In genomic region chr5:105731627-105732432, GRCm38 (mm10) we compare ENCODE assay signal across 8 mouse cellular contexts. TPM values are rescaled to one million over a fixed set of nuclear protein-coding genes. Genes with fewer than 3 reads are reported as not detected.
DNase-seq lines count a peak whose midpoint lies in the region; ATAC-seq and TF ChIP-seq lines count a peak whose summit lies in the region.

No protein-coding gene starts in this region.

- H3K4me1 ChIP-seq in liver, embryonic 13.5 days (replicated peaks): peaks cover 57% of the 10 kb centered on the region
- H3K4me1 ChIP-seq in stomach, embryonic 16.5 days (ENCODE audit: control insufficient read depth, insufficient read depth, low read length): peaks cover 13% of the 10 kb centered on the region

- 1% methylated on average over 52 of the region's 52 CpGs for WGBS in liver, embryonic 13.5 days (ENCODE audit: insufficient replicate concordance)
- WGBS in stomach, embryonic 16.5 days: 3% methylated on average over 52 of the region's 52 CpGs

- H3K27me3 ChIP-seq in liver, embryonic 13.5 days: no peaks in the 10 kb centered on the region
- H3K27me3 ChIP-seq in myocyte (ENCODE audit: control insufficient read depth, insufficient read depth, insufficient read length): no peaks in the 10 kb centered on the region
- H3K27me3 ChIP-seq in stomach, embryonic 16.5 days (ENCODE audit: control insufficient read depth, insufficient read depth, low read length): no peaks in the 10 kb centered on the region

- peak overlapping the region; percentile 1; the same call in 1 of the 2 replicates for H3K27ac ChIP-seq in left cerebral cortex, adult 2 months
- peak overlapping the region; percentile 73 for H3K27ac ChIP-seq in liver, embryonic 13.5 days
- H3K27ac ChIP-seq in stomach, embryonic 16.5 days (ENCODE audit: low read length): peak overlapping the region; percentile 36

- peak overlapping the region; percentile 66 for H3K4me3 ChIP-seq in left cerebral cortex, adult 2 months
- H3K4me3 ChIP-seq in liver, embryonic 13.5 days (replicated peaks): peak overlapping the region; percentile 77
- H3K4me3 ChIP-seq in myocyte: peak overlapping the region; percentile 37
- peak overlapping the region; percentile 62 for H3K4me3 ChIP-seq in stomach, embryonic 16.5 days (replicated peaks; ENCODE audit: low read length)

- H3K9me3 ChIP-seq in liver, embryonic 13.5 days (replicated peaks): no peaks in the 10 kb centered on the region
- no peaks in the 10 kb centered on the region for H3K9me3 ChIP-seq in stomach, embryonic 16.5 days (replicated peaks; ENCODE audit: control insufficient read depth, low read length)

- peak; percentile 85 for ATAC-seq in inflammation-experienced regulatory T-cells, adult 6 months
- peak; percentile 79 for ATAC-seq in liver, embryonic 13.5 days (ENCODE audit: low read depth)
- peak; percentile 70 for ATAC-seq in stomach, embryonic 16.5 days (ENCODE audit: insufficient read depth, low FRiP score)

- peaks cover 5% of the 10 kb centered on the region; the same call in 1 of the 2 replicates for H3K36me3 ChIP-seq in liver, embryonic 13.5 days
- peaks cover 5% of the 10 kb centered on the region for H3K36me3 ChIP-seq in myocyte (ENCODE audit: control insufficient read depth, insufficient read depth)
- H3K36me3 ChIP-seq in stomach, embryonic 16.5 days (ENCODE audit: control insufficient read depth, insufficient read depth, low read length): no peaks in the 10 kb centered on the region

- TF ChIP-seq POLR2A in myocyte (IDR thresholded peaks at IDR 0.05; ENCODE audit: insufficient read length, low read depth): peak; percentile 9

- H3K79me2 ChIP-seq in myocyte (ENCODE audit: control insufficient read depth, insufficient read depth): peaks cover 17% of the 10 kb centered on the region

- H3ac ChIP-seq in myocyte (ENCODE audit: control insufficient read depth, insufficient read length): peak overlapping the region; percentile 61

- DNase-seq in left cerebral cortex, adult 2 months (ENCODE audit: extremely low spot score in 1 of 2, low spot score in 2 of 2): peak; percentile 46
- no peak for DNase-seq in left cerebral cortex, adult 11 months (ENCODE audit: low spot score)
- peak; percentile 37 to 38 for DNase-seq in cerebellum, postnatal 36 days
- DNase-seq in gastrocnemius, postnatal 25 days: peak; percentile 34
- DNase-seq in liver, embryonic 13.5 days: peak; percentile 49

- intact Hi-C loops in left cerebral cortex, adult 2 months (cut with DNase I): no loop called here

- peak; percentile 34 for TF ChIP-seq CTCF in left cerebral cortex, adult 2 months (IDR thresholded peaks at IDR 0.05)

- H3K9ac ChIP-seq in liver, embryonic 13.5 days: peak overlapping the region; percentile 84
- H3K9ac ChIP-seq in stomach, embryonic 16.5 days (ENCODE audit: low read length): peak overlapping the region; percentile 76

- H3K4me2 ChIP-seq in liver, embryonic 13.5 days: peak overlapping the region; percentile 98
- H3K4me2 ChIP-seq in myocyte (ENCODE audit: low read depth): peak overlapping the region; percentile 99
- H3K4me2 ChIP-seq in stomach, embryonic 16.5 days (ENCODE audit: low read depth, low read length): peak overlapping the region; percentile 95

TF ChIP-seq in myocyte, 11 proteins besides CTCF, POLR2A, EP300 and RAD21:
- TF ChIP-seq POLR2AphosphoS2 (IDR thresholded peaks at IDR 0.05; ENCODE audit: insufficient read length, low read depth) (no peak), SRF (IDR thresholded peaks at IDR 0.05; ENCODE audit: control insufficient read depth, insufficient read length, low read depth) (no peak), USF1 (IDR thresholded peaks at IDR 0.05; ENCODE audit: low read depth) (no peak), MYOD1 (IDR thresholded peaks at IDR 0.05; ENCODE audit: control insufficient read depth in 1 of 3, insufficient read length in 2 of 3, low read depth in 2 of 3) (no peak), E2F4 (IDR thresholded peaks at IDR 0.05; ENCODE audit: insufficient read depth) (no peak), TCF3 (IDR thresholded peaks at IDR 0.05; ENCODE audit: insufficient read length, low read depth) (no peak), CEBPB (IDR thresholded peaks at IDR 0.05; ENCODE audit: insufficient read depth, poor library complexity, severe bottlenecking) (no peak), MYOG (IDR thresholded peaks at IDR 0.05; ENCODE audit: control insufficient read depth in 1 of 3, insufficient read depth in 1 of 3, insufficient read length in 2 of 3, low read depth in 2 of 3) (peak in 1 of 3 experiments; percentile 19), REST (IDR thresholded peaks at IDR 0.05; ENCODE audit: insufficient read depth, insufficient read length) (no peak)

RNA-seq across cellular contexts. Expression of gene Lrrc8d, which starts 32.1 kb away (rescaled TPM):
- 10 to 100 TPM; 35.6 to 39.0 TPM for total RNA-seq in left cerebral cortex, adult 2 months (2021)
- 1 to 10 TPM; 4.5 to 4.7 TPM for total RNA-seq in gastrocnemius, postnatal 25 days (2021)
- polyA plus RNA-seq in inflammation-experienced regulatory T-cells, adult 6 months (2017; shearing (Covaris generic)): 10 to 100 TPM; 11.8 to 28.4 (median 26.5) TPM
- polyA plus RNA-seq in liver, embryonic 13.5 days (2015; fragmentation: Nextera tagmentation; extraction: Ambion mirVana): 9.4 and 11.4 TPM in 2 replicates
- polyA plus RNA-seq in myocyte (2012; fragmentation: generic; extraction: Trizol): 24.8 TPM
- polyA plus RNA-seq in stomach, embryonic 16.5 days (2015; fragmentation: Nextera tagmentation; extraction: Ambion mirVana): 8.8 and 9.7 TPM in 2 replicates

Comparison
In these comparisons a context has a peak if more than half of its experiments do, and no peak if none do; other contexts are left out.
1. H3K27ac ChIP-seq: peak in every context shown above with its lines; median percentile 73 in liver, embryonic 13.5 days; 36 in stomach, embryonic 16.5 days; 1 in left cerebral cortex, adult 2 months.